Mouse (Mus musculus) liver, embryonic 13.5 days (tissue): ENCODE data around the gene St6galnac5. TPM values are rescaled to one million over a fixed set of nuclear protein-coding genes. Genes with fewer than 3 reads are reported as not detected.

ENCODE experiments used
- ATAC-seq: fragments of 200-750 bp; cut with Nextera tagmentation; 2 replicates; pipeline ENCODE4 v1.8.0; 2017; ENCODE audit warnings: low read depth, mild to moderate bottlenecking, moderate number of reproducible peaks, moderate library complexity
- DNase-seq: peaks from one replicate; pipeline ENCODE4 v3.0.0; 2022
- H3K27ac ChIP-seq: fragments of 300-500 bp; sonication (generic); 2 replicates; pipeline ENCODE4 v1.5.1; 2015; ENCODE audit warnings: moderate library complexity, mild to moderate bottlenecking, inconsistent platforms
- H3K27me3 ChIP-seq: fragments of 300-500 bp; sonication (generic); 2 replicates; pipeline ENCODE4 v1.6.1; 2015; ENCODE audit warnings: mild to moderate bottlenecking, inconsistent platforms
- H3K36me3 ChIP-seq: fragments of 300-500 bp; sonication (generic); 2 replicates; pipeline ENCODE4 v1.6.1; 2015; ENCODE audit warnings: mild to moderate bottlenecking, inconsistent platforms
- H3K4me1 ChIP-seq: fragments of 300-500 bp; sonication (generic); replicated peaks from 2 replicates; pipeline ENCODE4 v1.6.1; 2015; ENCODE audit warnings: inconsistent platforms
- H3K4me2 ChIP-seq: fragments of 300-500 bp; sonication (generic); 2 replicates; pipeline ENCODE4 v1.6.1; 2015; ENCODE audit warnings: inconsistent platforms, mild to moderate bottlenecking, moderate library complexity
- H3K4me3 ChIP-seq: fragments of 300-500 bp; sonication (generic); replicated peaks from 2 replicates; pipeline ENCODE4 v1.5.1; 2015; ENCODE audit warnings: mild to moderate bottlenecking, inconsistent platforms
- H3K9ac ChIP-seq: fragments of 300-500 bp; sonication (generic); 2 replicates; pipeline ENCODE4 v1.6.1; 2015; ENCODE audit warnings: mild to moderate bottlenecking, inconsistent platforms
- H3K9me3 ChIP-seq: fragments of 300-500 bp; sonication (generic); replicated peaks from 2 replicates; pipeline ENCODE4 v1.6.1; 2016; ENCODE audit warnings: inconsistent platforms
- WGBS: fragments of 180-500 bp; shearing (Covaris S2); methylation state at CpG from one replicate; pipeline ENCODE4 v1.1.7; 2015; ENCODE audit not compliant: insufficient replicate concordance; 5-methylcytosine and 5-hydroxymethylcytosine counted together
- polyA plus RNA-seq: library from polyadenylated mRNA; unstranded; fragments of >200 nt; fragmentation: Nextera tagmentation; extraction: Ambion mirVana; gene quantifications from 2 replicates; pipeline ENCODE4 v1.2.1, GENCODE M21; 2015

The St6galnac5 gene
- polyA plus RNA-seq, 1 experiment from 2014 or later = 0.02 TPM

DNA sequence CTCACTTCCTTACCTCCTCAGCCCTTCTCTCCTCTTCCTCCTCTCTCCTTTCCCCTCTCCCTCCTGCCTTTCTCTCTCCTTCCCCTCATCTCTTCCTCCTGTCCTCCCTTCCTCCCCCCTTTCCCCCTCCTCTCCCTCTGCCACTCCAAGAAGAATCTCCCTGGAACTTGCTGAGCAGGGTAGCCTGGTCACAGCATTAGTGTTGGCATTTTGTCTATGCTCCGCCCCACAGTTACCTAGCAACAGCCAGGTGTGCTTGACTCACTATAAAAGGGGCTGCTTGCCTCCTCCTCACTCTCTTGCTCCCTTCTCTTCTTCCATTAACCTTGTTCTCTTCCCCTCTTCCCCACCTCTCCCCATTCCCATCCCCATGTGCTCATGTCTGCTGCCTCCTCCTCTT is 120.1 kb downstream of the St6galnac5 start:
- H3K36me3 ChIP-seq = no peaks in the 10 kb centered on the region
- no peak overlapping the region for H3K9ac ChIP-seq
- 72% methylated on average over 1 of the region's 1 CpGs for WGBS
- no peak overlapping the region for H3K27ac ChIP-seq
- DNase-seq (no peak), ATAC-seq (no peak)
- H3K9me3 ChIP-seq = no peaks in the 10 kb centered on the region
- no peak overlapping the region for H3K4me2 ChIP-seq
- H3K4me3 ChIP-seq = no peak overlapping the region
- no peaks in the 10 kb centered on the region for H3K4me1 ChIP-seq
- H3K27me3 ChIP-seq = no peaks in the 10 kb centered on the region

DNA sequence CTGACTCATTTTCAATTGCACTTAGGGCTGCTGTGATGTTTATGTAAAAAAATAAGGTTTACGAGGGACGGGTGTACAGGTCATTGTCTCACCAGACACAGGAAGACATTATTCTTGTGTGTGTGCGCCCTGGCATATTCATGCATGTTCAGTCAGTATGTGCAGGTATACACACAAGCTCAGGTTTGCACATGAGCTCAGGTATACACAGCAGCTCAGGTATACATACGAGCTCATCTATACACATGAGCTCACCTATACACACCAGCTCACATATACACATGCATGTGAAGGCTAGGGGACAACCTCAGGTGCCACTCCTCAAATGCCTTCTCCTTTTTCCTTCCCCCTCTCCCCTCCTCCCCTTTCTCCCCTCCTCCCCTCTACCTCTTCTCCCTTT is 120.6 kb downstream of the St6galnac5 start:
- H3K4me3 ChIP-seq = no peak overlapping the region
- no peak overlapping the region for H3K9ac ChIP-seq
- H3K27me3 ChIP-seq = no peaks in the 10 kb centered on the region
- H3K9me3 ChIP-seq = no peaks in the 10 kb centered on the region
- no peaks in the 10 kb centered on the region for H3K4me1 ChIP-seq
- DNase-seq (no peak), ATAC-seq (no peak)
- H3K27ac ChIP-seq = no peak overlapping the region
- 59% methylated on average over 4 of the region's 4 CpGs for WGBS
- H3K4me2 ChIP-seq = no peak overlapping the region
- H3K36me3 ChIP-seq = no peaks in the 10 kb centered on the region

DNA sequence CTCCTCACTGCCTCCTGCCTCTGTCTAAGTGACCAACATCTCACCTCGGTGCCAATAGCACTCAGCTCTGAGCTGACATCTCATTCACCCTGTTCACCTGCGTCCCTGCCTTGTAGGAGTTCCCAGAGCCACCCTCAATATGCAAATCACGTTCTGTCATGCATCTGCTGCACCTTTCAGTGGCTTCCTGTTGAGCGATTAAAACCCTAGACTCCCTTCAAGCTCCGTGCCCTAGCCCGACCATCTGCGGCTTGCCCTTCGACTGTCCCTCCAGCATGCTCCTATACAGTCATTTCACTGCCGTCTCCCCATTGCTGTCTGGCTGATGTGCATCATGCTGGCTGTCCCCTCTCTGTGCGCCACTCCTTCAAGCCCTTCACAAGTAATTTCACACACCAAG is 126.0 kb downstream of the St6galnac5 start:
- WGBS = 56% methylated on average over 10 of the region's 10 CpGs
- DNase-seq (no peak), ATAC-seq (no peak)
- no peaks in the 10 kb centered on the region for H3K27me3 ChIP-seq
- H3K27ac ChIP-seq = no peak overlapping the region
- no peak overlapping the region for H3K4me3 ChIP-seq
- H3K4me1 ChIP-seq = no peaks in the 10 kb centered on the region
- no peaks in the 10 kb centered on the region for H3K9me3 ChIP-seq
- H3K36me3 ChIP-seq = no peaks in the 10 kb centered on the region
- H3K9ac ChIP-seq = no peak overlapping the region
- H3K4me2 ChIP-seq = no peak overlapping the region

DNA sequence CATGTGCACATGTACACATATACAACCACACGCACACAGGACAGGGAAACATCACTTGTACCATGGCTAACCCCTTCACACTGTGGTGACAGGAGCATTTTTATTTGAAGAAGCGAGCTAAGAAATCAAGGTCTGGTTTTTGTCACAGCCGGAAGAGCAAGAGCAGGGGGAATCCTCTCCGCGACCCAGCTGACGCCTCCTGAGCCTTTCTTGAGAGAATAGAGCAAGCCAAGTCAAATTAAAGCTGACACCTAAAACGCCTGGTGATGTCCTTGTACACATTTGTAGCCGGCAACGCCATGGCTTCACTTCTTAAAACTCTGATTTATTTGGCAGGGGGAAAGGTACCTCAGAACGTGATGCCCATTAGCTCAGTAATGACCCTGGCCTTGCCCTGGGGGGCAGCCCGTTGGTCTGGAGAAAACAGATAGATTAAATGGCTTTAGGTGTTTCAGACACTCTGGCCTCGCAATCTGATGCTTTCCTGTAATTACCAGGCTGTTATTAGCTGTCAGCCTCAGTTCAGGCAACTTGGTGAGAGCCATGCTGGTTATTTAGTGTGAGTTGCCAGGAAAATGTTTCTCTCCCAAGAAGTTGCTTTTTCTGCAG is 126.9 kb downstream of the St6galnac5 start:
- Histone ChIP-seq H3K36me3 (no peaks in the 10 kb centered on the region), H3K9ac (no peak overlapping the region), H3K4me3 (no peak overlapping the region), H3K27ac (no peak overlapping the region), H3K27me3 (no peaks in the 10 kb centered on the region), H3K9me3 (no peaks in the 10 kb centered on the region), H3K4me2 (no peak overlapping the region), H3K4me1 (no peaks in the 10 kb centered on the region)
- DNase-seq (no peak), ATAC-seq (no peak)
- WGBS = 58% methylated on average over 12 of the region's 12 CpGs

DNA sequence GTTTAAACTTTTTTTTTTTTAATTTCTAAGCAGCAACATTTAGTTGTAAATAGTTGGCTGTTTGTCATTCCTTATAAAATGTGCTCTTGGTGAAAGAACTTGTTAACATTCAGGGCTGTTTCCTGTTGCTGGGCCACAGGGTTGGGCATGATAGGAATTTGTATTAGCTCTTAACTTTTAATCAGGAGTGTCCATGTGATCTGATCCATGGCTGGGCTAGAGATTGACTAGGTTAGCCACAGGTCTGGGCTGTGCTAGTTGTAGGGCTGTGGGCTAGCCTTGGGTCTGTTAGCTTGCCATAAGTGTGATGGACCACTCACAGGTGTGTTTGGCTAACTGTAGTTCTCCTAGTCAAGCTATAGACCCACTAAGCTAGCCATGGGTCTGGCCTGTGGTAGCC is 138.1 kb downstream of the St6galnac5 start:
- DNase-seq (no peak), ATAC-seq (no peak)
- Histone ChIP-seq H3K9me3 (no peaks in the 10 kb centered on the region), H3K4me2 (no peak overlapping the region), H3K4me3 (no peak overlapping the region), H3K9ac (no peak overlapping the region), H3K4me1 (no peaks in the 10 kb centered on the region), H3K27me3 (no peaks in the 10 kb centered on the region), H3K36me3 (no peaks in the 10 kb centered on the region), H3K27ac (no peak overlapping the region)

DNA sequence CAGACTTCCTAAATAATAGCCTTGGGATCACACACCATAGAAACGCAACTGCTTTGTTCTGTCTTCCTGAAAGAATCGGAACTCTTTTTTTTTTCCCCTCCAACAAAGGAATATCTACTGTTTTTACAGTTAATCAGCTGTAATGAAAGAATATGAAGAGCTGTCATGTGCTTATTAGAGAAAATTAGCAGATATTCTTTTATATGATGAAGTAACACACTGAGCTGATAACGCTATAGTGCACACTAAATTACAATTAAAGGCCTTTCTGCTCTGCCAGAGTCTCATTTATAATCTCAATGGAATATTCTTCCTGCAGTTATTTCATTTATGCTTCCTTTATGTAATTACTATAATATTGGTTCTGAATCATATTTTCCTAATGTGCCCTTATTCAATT is 139.4 kb downstream of the St6galnac5 start:
- Histone ChIP-seq H3K27ac (no peak overlapping the region), H3K27me3 (no peaks in the 10 kb centered on the region), H3K9ac (no peak overlapping the region), H3K36me3 (no peaks in the 10 kb centered on the region), H3K4me3 (no peak overlapping the region), H3K4me2 (no peak overlapping the region), H3K9me3 (no peaks in the 10 kb centered on the region), H3K4me1 (no peaks in the 10 kb centered on the region)
- 77% methylated on average over 3 of the region's 3 CpGs for WGBS
- DNase-seq (no peak), ATAC-seq (no peak)

DNA sequence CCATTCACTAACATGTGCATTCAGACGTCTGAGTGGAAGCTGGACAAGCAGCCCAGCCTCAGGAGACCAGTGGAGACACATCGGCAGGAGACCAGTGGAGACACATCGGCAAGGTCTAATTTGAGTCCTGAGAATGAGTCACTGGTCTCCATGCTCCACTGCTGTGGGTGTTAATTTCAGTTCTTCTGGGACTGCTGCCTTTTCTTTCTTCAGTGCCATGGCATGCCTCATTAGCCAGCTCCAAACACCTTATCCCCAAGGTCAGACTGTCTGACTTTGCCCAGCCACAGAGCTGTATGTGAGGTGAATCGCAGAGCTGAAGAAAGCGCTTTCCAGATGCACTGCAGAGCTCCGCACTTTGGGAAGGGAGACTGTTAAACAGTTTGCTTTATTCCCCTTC is 140.8 kb downstream of the St6galnac5 start:
- Histone ChIP-seq H3K27ac (no peak overlapping the region), H3K27me3 (no peaks in the 10 kb centered on the region), H3K4me3 (no peak overlapping the region), H3K36me3 (no peaks in the 10 kb centered on the region), H3K9ac (no peak overlapping the region), H3K9me3 (no peaks in the 10 kb centered on the region), H3K4me2 (no peak overlapping the region), H3K4me1 (no peaks in the 10 kb centered on the region)
- DNase-seq = no peak
- no peak for ATAC-seq
- 79% methylated on average over 6 of the region's 6 CpGs for WGBS

DNA sequence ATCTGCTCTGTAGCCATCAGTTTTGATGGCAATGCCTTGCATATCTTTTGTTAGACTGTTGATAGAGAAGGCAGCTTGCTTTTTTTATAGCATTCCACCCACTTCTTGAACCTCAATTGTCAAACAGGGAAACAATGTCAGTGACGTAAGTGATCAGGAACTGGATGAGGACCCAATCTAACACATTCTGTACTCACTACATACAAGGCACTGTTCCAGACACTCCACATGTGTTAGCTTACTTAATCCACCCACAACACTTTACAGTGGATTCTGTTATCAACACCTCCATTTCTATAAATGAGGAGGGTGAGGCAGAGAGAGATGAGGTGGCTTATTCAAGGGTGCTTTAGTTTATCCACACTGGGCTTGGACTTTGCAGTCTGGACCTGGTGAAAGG is 144.1 kb downstream of the St6galnac5 start:
- Histone ChIP-seq H3K36me3 (no peaks in the 10 kb centered on the region), H3K4me2 (no peak overlapping the region), H3K9me3 (no peaks in the 10 kb centered on the region), H3K4me1 (no peaks in the 10 kb centered on the region), H3K9ac (no peak overlapping the region), H3K27me3 (no peaks in the 10 kb centered on the region), H3K4me3 (no peak overlapping the region), H3K27ac (no peak overlapping the region)
- WGBS = 65% methylated on average over 1 of the region's 1 CpGs
- no peak for DNase-seq
- no peak for ATAC-seq

DNA sequence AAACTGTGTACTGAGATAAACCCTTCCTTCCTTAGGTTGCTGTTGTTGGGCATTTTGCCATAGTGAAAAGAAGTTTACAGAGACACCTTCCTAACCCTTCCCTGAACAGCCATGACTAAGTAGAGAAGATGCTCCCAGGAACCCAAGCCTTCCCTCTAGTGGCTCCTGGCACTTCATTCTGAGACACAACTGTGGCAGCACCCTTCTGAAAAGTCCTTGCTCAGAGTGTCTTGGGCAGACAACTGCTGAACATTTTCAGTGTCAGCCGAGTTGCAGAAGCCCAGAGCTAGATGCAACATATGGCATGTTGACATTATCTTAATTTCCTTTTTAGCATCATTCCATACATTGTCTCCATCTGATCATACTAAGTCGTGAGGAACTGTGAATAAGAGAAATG is 144.6 kb downstream of the St6galnac5 start:
- Histone ChIP-seq H3K9ac (no peak overlapping the region), H3K9me3 (no peaks in the 10 kb centered on the region), H3K27me3 (no peaks in the 10 kb centered on the region), H3K27ac (no peak overlapping the region), H3K4me3 (no peak overlapping the region), H3K36me3 (no peaks in the 10 kb centered on the region), H3K4me1 (no peaks in the 10 kb centered on the region), H3K4me2 (no peak overlapping the region)
- 45% methylated on average over 2 of the region's 2 CpGs for WGBS
- DNase-seq (no peak), ATAC-seq (no peak)

DNA sequence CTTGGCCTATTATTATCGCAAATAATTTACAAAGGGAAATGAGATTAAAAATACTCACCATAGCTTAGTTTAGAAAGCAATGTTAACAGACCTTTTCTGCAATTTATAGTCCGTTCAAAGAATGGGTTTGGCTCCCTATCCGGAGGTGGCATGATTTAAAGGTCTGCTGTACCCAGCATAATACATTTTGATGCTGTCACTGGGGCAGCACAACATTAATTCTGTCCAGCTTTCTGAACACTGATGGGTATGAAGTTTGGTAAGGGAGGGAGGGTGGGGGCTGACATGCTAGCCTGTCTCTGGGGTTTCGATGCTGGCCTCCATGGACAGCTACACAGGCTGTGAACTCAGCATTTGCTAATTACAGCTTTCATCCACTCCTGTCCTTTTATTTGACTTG is 149.6 kb downstream of the St6galnac5 start:
- Histone ChIP-seq H3K27ac (no peak overlapping the region), H3K27me3 (no peaks in the 10 kb centered on the region), H3K4me1 (no peaks in the 10 kb centered on the region), H3K9me3 (no peaks in the 10 kb centered on the region), H3K4me3 (no peak overlapping the region), H3K9ac (no peak overlapping the region), H3K36me3 (no peaks in the 10 kb centered on the region), H3K4me2 (no peak overlapping the region)
- DNase-seq = no peak
- no peak for ATAC-seq
- 76% methylated on average over 4 of the region's 4 CpGs for WGBS

DNA sequence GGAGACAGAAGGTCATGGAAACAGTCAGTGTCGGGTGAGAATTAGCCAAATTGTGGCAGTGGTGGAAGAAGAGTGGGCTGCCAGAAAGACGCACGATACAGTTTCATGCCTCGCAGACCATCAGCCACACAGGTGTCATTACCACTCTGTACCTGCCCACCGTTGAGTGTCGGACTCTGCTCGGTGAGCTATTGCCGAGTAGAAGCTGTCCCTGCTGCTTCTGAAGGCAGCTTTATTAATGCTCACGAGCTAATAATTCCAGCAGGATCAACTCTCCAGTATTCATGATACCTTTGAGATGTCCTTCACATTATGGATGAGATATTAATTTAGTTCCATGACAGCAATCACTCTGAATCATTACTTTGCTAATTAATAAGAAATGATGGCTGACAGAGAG is 150.1 kb downstream of the St6galnac5 start:
- WGBS = 78% methylated on average over 9 of the region's 9 CpGs
- H3K27me3 ChIP-seq = no peaks in the 10 kb centered on the region
- no peak overlapping the region for H3K4me3 ChIP-seq
- no peaks in the 10 kb centered on the region for H3K36me3 ChIP-seq
- no peak overlapping the region for H3K27ac ChIP-seq
- DNase-seq = no peak
- no peak for ATAC-seq
- no peak overlapping the region for H3K9ac ChIP-seq
- H3K4me2 ChIP-seq = no peak overlapping the region
- no peaks in the 10 kb centered on the region for H3K9me3 ChIP-seq
- H3K4me1 ChIP-seq = no peaks in the 10 kb centered on the region

DNA sequence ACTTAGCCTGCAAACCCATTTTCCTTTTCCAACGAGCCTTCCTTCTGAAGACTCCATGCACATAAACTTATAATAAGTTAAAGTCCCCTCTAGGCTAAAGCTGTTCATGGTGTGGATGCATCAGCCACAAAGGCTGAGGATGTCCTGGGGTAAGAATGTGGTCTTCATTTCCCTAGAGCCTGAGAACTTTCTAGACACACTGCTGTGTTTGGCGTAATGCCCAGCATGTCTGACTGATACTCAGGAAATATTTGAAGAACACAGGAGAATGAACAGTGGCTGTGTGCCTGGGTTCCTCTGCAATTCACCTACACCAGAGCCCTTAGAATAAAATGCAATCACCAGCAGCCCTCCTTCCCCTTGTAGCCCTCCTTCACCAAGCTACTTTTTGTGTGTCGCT is 150.7 kb downstream of the St6galnac5 start:
- no peaks in the 10 kb centered on the region for H3K4me1 ChIP-seq
- H3K9ac ChIP-seq = no peak overlapping the region
- no peaks in the 10 kb centered on the region for H3K27me3 ChIP-seq
- DNase-seq (no peak), ATAC-seq (no peak)
- no peak overlapping the region for H3K4me2 ChIP-seq
- H3K9me3 ChIP-seq = no peaks in the 10 kb centered on the region
- no peak overlapping the region for H3K4me3 ChIP-seq
- 71% methylated on average over 3 of the region's 3 CpGs for WGBS
- H3K36me3 ChIP-seq = no peaks in the 10 kb centered on the region
- no peak overlapping the region for H3K27ac ChIP-seq
